Mouse (Mus musculus) kidney, adult 9 months (tissue): Measurements from ENCODE around the gene Acacb.

Source experiments
- DNase-seq: peaks from one replicate; pipeline ENCODE4 v3.0.0; 2022

The Acacb gene

GRCm38 (mm10) chr5:114269984-114270383 lies 123.6 kb downstream of the Acacb start:
- DNase-seq = no peak

- no peak for DNase-seq
Observed at GRCm38 (mm10) chr5:114273693-114274402, 127.5 kb downstream of the Acacb start, which contains the start of gene Foxn4. TSS of gene Foxn4 (minus strand) at chr5:114273807.

- no peak for DNase-seq
Observed at GRCm38 (mm10) chr5:114275339-114275738, 129.0 kb downstream of the Acacb start.

GRCm38 (mm10) chr5:114275991-114276390 lies 129.7 kb downstream of the Acacb start:
- no peak for DNase-seq

- no peak for DNase-seq
Observed at GRCm38 (mm10) chr5:114279382-114280143, 133.2 kb downstream of the Acacb start.

GRCm38 (mm10) chr5:114282346-114282745 lies 136.0 kb downstream of the Acacb start:
- no peak for DNase-seq

- no peak for DNase-seq
Observed at GRCm38 (mm10) chr5:114284604-114285397, 138.5 kb downstream of the Acacb start.

- no peak for DNase-seq
Observed at GRCm38 (mm10) chr5:114285398-114285700, 139.0 kb downstream of the Acacb start.

GRCm38 (mm10) chr5:114286102-114286501 lies 139.8 kb downstream of the Acacb start:
- DNase-seq = no peak

- DNase-seq = no peak
Observed at GRCm38 (mm10) chr5:114286872-114287571, 140.7 kb downstream of the Acacb start.

GRCm38 (mm10) chr5:114288396-114288795 lies 142.1 kb downstream of the Acacb start:
- DNase-seq = no peak

- DNase-seq = no peak
Observed at GRCm38 (mm10) chr5:114288874-114289273, 142.5 kb downstream of the Acacb start, which contains the start of gene Myo1h. TSS of gene Myo1h (plus strand) at chr5:114289166.

- no peak for DNase-seq
Observed at GRCm38 (mm10) chr5:114290004-114290403, 143.7 kb downstream of the Acacb start.

GRCm38 (mm10) chr5:114296693-114297631 lies 150.6 kb downstream of the Acacb start:
- no peak for DNase-seq

- no peak for DNase-seq
Observed at GRCm38 (mm10) chr5:114298212-114298894, 152.0 kb downstream of the Acacb start.

GRCm38 (mm10) chr5:114299156-114299855 lies 153.0 kb downstream of the Acacb start:
- DNase-seq = no peak

- no peak for DNase-seq
Observed at GRCm38 (mm10) chr5:114299883-114300610, 153.7 kb downstream of the Acacb start.
